In the genomic region with DNA sequence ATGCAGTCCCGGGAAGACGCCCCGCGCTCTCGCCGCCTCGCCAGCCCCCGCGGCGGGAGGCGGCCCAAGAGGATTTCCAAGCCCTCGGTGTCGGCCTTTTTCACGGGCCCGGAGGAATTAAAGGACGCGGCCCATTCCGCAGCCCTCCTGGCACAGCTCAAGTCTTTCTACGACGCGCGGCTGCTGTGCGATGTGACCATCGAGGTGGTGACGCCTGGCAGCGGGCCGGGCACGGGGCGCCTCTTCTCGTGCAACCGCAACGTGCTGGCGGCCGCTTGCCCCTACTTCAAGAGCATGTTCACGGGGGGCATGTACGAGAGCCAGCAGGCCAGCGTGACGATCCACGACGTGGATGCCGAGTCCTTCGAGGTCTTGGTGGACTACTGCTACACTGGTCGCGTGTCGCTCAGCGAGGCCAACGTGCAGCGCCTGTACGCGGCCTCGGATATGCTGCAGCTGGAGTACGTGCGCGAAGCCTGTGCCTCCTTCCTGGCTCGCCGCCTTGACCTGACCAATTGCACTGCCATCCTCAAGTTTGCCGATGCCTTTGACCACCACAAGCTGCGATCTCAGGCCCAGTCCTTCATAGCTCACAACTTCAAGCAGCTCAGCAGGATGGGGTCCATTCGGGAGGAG, we compare ENCODE assay signal across 7 mouse cellular contexts. TPM values are rescaled to one million over a fixed set of nuclear protein-coding genes. Genes with fewer than 3 reads are reported as not detected.
A peak's percentile ranks its signal among the peaks of the same experiment; 100 is the strongest.
DNase-seq lines count a peak whose midpoint lies in the region; ATAC-seq and TF ChIP-seq lines count a peak whose summit lies in the region.
"Not testable (repeated sequence)": the region's sequence is repeated elsewhere in the genome, so short reads cannot be mapped to it uniquely, and the experiment has no call there.

No protein-coding gene starts in this region.

- peak overlapping the region; percentile 80 for H3K4me3 ChIP-seq in erythroblast, embryonic 14.5 days (replicated peaks)
- H3K4me3 ChIP-seq in heart, embryonic 12.5 days, result peak overlapping the region; percentile 51
- peak overlapping the region; percentile 49 for H3K4me3 ChIP-seq in hindbrain, postnatal 0 days (ENCODE audit: low read length)
- H3K4me3 ChIP-seq in limb, embryonic 10.5 days, result peak overlapping the region; percentile 59
- H3K4me3 ChIP-seq in lung, embryonic 16.5 days (ENCODE audit: low read length), result peak overlapping the region; percentile 60
- peak overlapping the region; percentile 46 for H3K4me3 ChIP-seq in neural tube, embryonic 12.5 days

- H3K9ac ChIP-seq in heart, embryonic 12.5 days, result peak overlapping the region; percentile 60; the same call in 1 of the 2 replicates
- peak overlapping the region; percentile 63 for H3K9ac ChIP-seq in hindbrain, postnatal 0 days (replicated peaks; ENCODE audit: low read length)
- H3K9ac ChIP-seq in lung, embryonic 16.5 days (ENCODE audit: low read length), result peak overlapping the region; percentile 76
- H3K9ac ChIP-seq in neural tube, embryonic 12.5 days, result peak overlapping the region; percentile 58

- H3K4me2 ChIP-seq in heart, embryonic 12.5 days, result peak overlapping the region; percentile 57
- peak overlapping the region; percentile 55 for H3K4me2 ChIP-seq in hindbrain, postnatal 0 days (ENCODE audit: low read depth, low read length)
- H3K4me2 ChIP-seq in lung, embryonic 16.5 days (ENCODE audit: low read depth, low read length), result peak overlapping the region; percentile 57
- H3K4me2 ChIP-seq in neural tube, embryonic 12.5 days (replicated peaks), result peak overlapping the region; percentile 54

- peaks cover 12% of the 10 kb centered on the region for H3K36me3 ChIP-seq in erythroblast, embryonic 14.5 days (ENCODE audit: control insufficient read depth)
- H3K36me3 ChIP-seq in heart, embryonic 12.5 days, result peaks cover 18% of the 10 kb centered on the region
- H3K36me3 ChIP-seq in hindbrain, postnatal 0 days (ENCODE audit: insufficient read depth, low read length); neural tube, embryonic 12.5 days: not testable (repeated sequence)
- H3K36me3 ChIP-seq in limb, embryonic 10.5 days, result peaks cover 18% of the 10 kb centered on the region
- H3K36me3 ChIP-seq in lung, embryonic 16.5 days (ENCODE audit: control insufficient read depth, insufficient read depth, low read length), result peaks cover 10% of the 10 kb centered on the region

- not testable (repeated sequence) for TF ChIP-seq CTCF in hindbrain, postnatal 0 days (IDR thresholded peaks at IDR 0.05; ENCODE audit: low read depth)

- ATAC-seq in heart, embryonic 12.5 days (ENCODE audit: insufficient number of reproducible peaks, low FRiP score), result peak; percentile 56
- peak; percentile 39 for ATAC-seq in hindbrain, postnatal 0 days
- ATAC-seq in lung, embryonic 16.5 days (ENCODE audit: low read depth), result peak; percentile 54
- peak; percentile 81 for ATAC-seq in neural tube, embryonic 12.5 days (ENCODE audit: low FRiP score, low read depth)

- peak overlapping the region; percentile 85 for H3K27ac ChIP-seq in heart, embryonic 12.5 days (ENCODE audit: poor library complexity, severe bottlenecking)
- peak overlapping the region; percentile 85 for H3K27ac ChIP-seq in hindbrain, postnatal 0 days
- H3K27ac ChIP-seq in limb, embryonic 10.5 days, result peak overlapping the region; percentile 87
- H3K27ac ChIP-seq in lung, embryonic 16.5 days (ENCODE audit: low read length), result peak overlapping the region; percentile 88
- not testable (repeated sequence) for H3K27ac ChIP-seq in neural tube, embryonic 12.5 days

- not testable (repeated sequence) for H3K9me3 ChIP-seq in erythroblast, embryonic 14.5 days (ENCODE audit: control insufficient read depth, low read length); heart, embryonic 12.5 days (replicated peaks); hindbrain, postnatal 0 days (ENCODE audit: low read length); limb, embryonic 10.5 days (replicated peaks)
- peaks cover 11% of the 10 kb centered on the region for H3K9me3 ChIP-seq in lung, embryonic 16.5 days (ENCODE audit: control insufficient read depth, low read length)
- peaks cover 12% of the 10 kb centered on the region for H3K9me3 ChIP-seq in neural tube, embryonic 12.5 days

- peaks cover 21% of the 10 kb centered on the region for H3K4me1 ChIP-seq in erythroblast, embryonic 14.5 days (ENCODE audit: control insufficient read depth)
- not testable (repeated sequence) for H3K4me1 ChIP-seq in heart, embryonic 12.5 days (replicated peaks); hindbrain, postnatal 0 days (ENCODE audit: insufficient read depth, low read length); limb, embryonic 10.5 days; lung, embryonic 16.5 days (replicated peaks; ENCODE audit: control insufficient read depth, insufficient read depth, low read length); neural tube, embryonic 12.5 days

- H3K27me3 ChIP-seq in erythroblast, embryonic 14.5 days (ENCODE audit: control insufficient read depth); heart, embryonic 12.5 days (replicated peaks); hindbrain, postnatal 0 days (ENCODE audit: insufficient read depth, low read length); limb, embryonic 10.5 days (ENCODE audit: low read depth, poor library complexity, severe bottlenecking); lung, embryonic 16.5 days (ENCODE audit: control insufficient read depth, insufficient read depth, low read depth, low read length); neural tube, embryonic 12.5 days (replicated peaks): not testable (repeated sequence)

- 54% methylated on average over 8 of the region's 59 CpGs for WGBS in heart, embryonic 12.5 days
- 71% methylated on average over 7 of the region's 59 CpGs for WGBS in hindbrain, postnatal 0 days
- 61% methylated on average over 11 of the region's 59 CpGs for WGBS in limb, embryonic 10.5 days
- no CpG with 5 or more reads among the region's 59 CpGs for WGBS in lung, embryonic 16.5 days
- WGBS in neural tube, embryonic 12.5 days, result 40% methylated on average over 17 of the region's 59 CpGs

- DNase-seq in cerebellum, adult 18-20 months, result peak; percentile 16 to 26
- DNase-seq in hindbrain, postnatal 0 days (ENCODE audit: low spot score); limb, embryonic 10.5 days (ENCODE audit: low spot score): not testable (repeated sequence)

RNA-seq across cellular contexts. Expression of gene Kbtbd7, which starts 0.5 kb away (rescaled TPM):
- 0.09 and 0.14 TPM in 2 replicates for polyA plus RNA-seq in erythroblast, embryonic 14.5 days (2012)
- polyA plus RNA-seq in heart, embryonic 12.5 days (2016; fragmentation: Nextera tagmentation; extraction: Ambion mirVana), result 9.7 and 11.9 TPM in 2 replicates
- total RNA-seq in hindbrain, postnatal 0 days (2014; rRNA removed), result 27.0 and 27.8 TPM in 2 replicates
- polyA plus RNA-seq in hindbrain, postnatal 0 days (2015; fragmentation: Nextera tagmentation; extraction: Ambion mirVana), result 10.2 and 10.7 TPM in 2 replicates
- polyA plus RNA-seq in limb, embryonic 10.5 days (2016; fragmentation: Nextera tagmentation; extraction: Ambion mirVana), result 11.4 and 13.0 TPM in 2 replicates
- 11.6 and 12.8 TPM in 2 replicates for polyA plus RNA-seq in lung, embryonic 16.5 days (2015; fragmentation: Nextera tagmentation; extraction: Ambion mirVana)
- polyA plus RNA-seq in neural tube, embryonic 12.5 days (2016; fragmentation: Nextera tagmentation; extraction: Ambion mirVana), result 17.7 and 20.5 TPM in 2 replicates

RNA-seq across cellular contexts. Expression of gene Kbtbd6, which starts 24.8 kb away (rescaled TPM):
- polyA plus RNA-seq in erythroblast, embryonic 14.5 days (2012), result 0.09 and 0.25 TPM in 2 replicates
- polyA plus RNA-seq in heart, embryonic 12.5 days (2016; fragmentation: Nextera tagmentation; extraction: Ambion mirVana), result 2.0 and 2.9 TPM in 2 replicates
- 2.5 and 2.9 TPM in 2 replicates for total RNA-seq in hindbrain, postnatal 0 days (2014; rRNA removed)
- polyA plus RNA-seq in hindbrain, postnatal 0 days (2015; fragmentation: Nextera tagmentation; extraction: Ambion mirVana), result 1.1 and 1.8 TPM in 2 replicates
- polyA plus RNA-seq in limb, embryonic 10.5 days (2016; fragmentation: Nextera tagmentation; extraction: Ambion mirVana), result 5.3 TPM in 2 replicates
- 3.8 and 4.3 TPM in 2 replicates for polyA plus RNA-seq in lung, embryonic 16.5 days (2015; fragmentation: Nextera tagmentation; extraction: Ambion mirVana)
- polyA plus RNA-seq in neural tube, embryonic 12.5 days (2016; fragmentation: Nextera tagmentation; extraction: Ambion mirVana), result 2.9 and 4.2 TPM in 2 replicates

RNA-seq across cellular contexts. Expression of gene Mtrf1, which starts 29.3 kb away (rescaled TPM):
- not detected in 2 replicates for polyA plus RNA-seq in erythroblast, embryonic 14.5 days (2012)
- 9.7 and 10.2 TPM in 2 replicates for polyA plus RNA-seq in heart, embryonic 12.5 days (2016; fragmentation: Nextera tagmentation; extraction: Ambion mirVana)
- total RNA-seq in hindbrain, postnatal 0 days (2014; rRNA removed), result 4.1 and 6.6 TPM in 2 replicates
- polyA plus RNA-seq in hindbrain, postnatal 0 days (2015; fragmentation: Nextera tagmentation; extraction: Ambion mirVana), result 9.5 and 12.1 TPM in 2 replicates
- polyA plus RNA-seq in limb, embryonic 10.5 days (2016; fragmentation: Nextera tagmentation; extraction: Ambion mirVana), result 8.6 and 9.8 TPM in 2 replicates
- polyA plus RNA-seq in lung, embryonic 16.5 days (2015; fragmentation: Nextera tagmentation; extraction: Ambion mirVana), result 11.4 and 12.1 TPM in 2 replicates
- polyA plus RNA-seq in neural tube, embryonic 12.5 days (2016; fragmentation: Nextera tagmentation; extraction: Ambion mirVana), result 9.5 and 12.0 TPM in 2 replicates

RNA-seq across cellular contexts. Expression of gene Naa16, which starts 36.3 kb away (rescaled TPM):
- 1.8 TPM in 2 replicates for polyA plus RNA-seq in erythroblast, embryonic 14.5 days (2012)
- 23.1 and 23.8 TPM in 2 replicates for polyA plus RNA-seq in heart, embryonic 12.5 days (2016; fragmentation: Nextera tagmentation; extraction: Ambion mirVana)
- total RNA-seq in hindbrain, postnatal 0 days (2014; rRNA removed), result 2.4 and 5.5 TPM in 2 replicates
- polyA plus RNA-seq in hindbrain, postnatal 0 days (2015; fragmentation: Nextera tagmentation; extraction: Ambion mirVana), result 14.4 and 15.0 TPM in 2 replicates
- 48.8 and 52.6 TPM in 2 replicates for polyA plus RNA-seq in limb, embryonic 10.5 days (2016; fragmentation: Nextera tagmentation; extraction: Ambion mirVana)
- 35.8 and 41.2 TPM in 2 replicates for polyA plus RNA-seq in lung, embryonic 16.5 days (2015; fragmentation: Nextera tagmentation; extraction: Ambion mirVana)
- 31.6 and 31.7 TPM in 2 replicates for polyA plus RNA-seq in neural tube, embryonic 12.5 days (2016; fragmentation: Nextera tagmentation; extraction: Ambion mirVana)

RNA-seq across cellular contexts. Expression of gene Elf1, which starts 54.1 kb away (rescaled TPM):
- 0.65 and 0.69 TPM in 2 replicates for polyA plus RNA-seq in erythroblast, embryonic 14.5 days (2012)
- 10.5 and 11.0 TPM in 2 replicates for polyA plus RNA-seq in heart, embryonic 12.5 days (2016; fragmentation: Nextera tagmentation; extraction: Ambion mirVana)
- total RNA-seq in hindbrain, postnatal 0 days (2014; rRNA removed), result 4.3 and 6.4 TPM in 2 replicates
- polyA plus RNA-seq in hindbrain, postnatal 0 days (2015; fragmentation: Nextera tagmentation; extraction: Ambion mirVana), result 3.4 TPM in 2 replicates
- polyA plus RNA-seq in limb, embryonic 10.5 days (2016; fragmentation: Nextera tagmentation; extraction: Ambion mirVana), result 3.6 and 5.8 TPM in 2 replicates
- 14.0 and 14.5 TPM in 2 replicates for polyA plus RNA-seq in lung, embryonic 16.5 days (2015; fragmentation: Nextera tagmentation; extraction: Ambion mirVana)
- polyA plus RNA-seq in neural tube, embryonic 12.5 days (2016; fragmentation: Nextera tagmentation; extraction: Ambion mirVana), result 8.0 TPM in 2 replicates
